Mouse (Mus musculus) liver, embryonic 14.5 days (tissue): ENCODE measurements around the gene Parva.

Experiments
- CTCF ChIP-seq: IDR thresholded peaks from 2 replicates; pipeline ENCODE4 v1.5.1; 2016; ENCODE audit warnings: antibody characterized with exemption, low read depth, control low read depth
- EP300 ChIP-seq: IDR thresholded peaks from 2 replicates; pipeline ENCODE4 v1.6.1; 2016; ENCODE audit warnings: antibody characterized with exemption, low read depth

- TF ChIP-seq CTCF (no peak), EP300 (no peak)
These were observed 63.5 kb downstream of the Parva start for GRCm38 (mm10) chr7:112490825-112491224.
